Mouse (Mus musculus): ENCODE measurements around the gene Tmprss12. TPM values are rescaled to one million over a fixed set of nuclear protein-coding genes. Genes with fewer than 3 reads are reported as not detected.
"Not testable (repeated sequence)": the region's sequence is repeated elsewhere in the genome, so short reads cannot be mapped to it uniquely, and the experiment has no call there.

Gene Tmprss12
- total RNA-seq, 2 experiments from 2014 or later = not detected

GRCm38 (mm10) chr15:100271411-100271810 is 9.2 kb upstream of the Tmprss12 start:
- no peak for DNase-seq
- intact Hi-C loops (cut with DNase I) = no loop called here

GRCm38 (mm10) chr15:100273791-100274308 is 6.8 kb upstream of the Tmprss12 start:
- DNase-seq; intact Hi-C loops (cut with DNase I): not testable (repeated sequence)

DNA sequence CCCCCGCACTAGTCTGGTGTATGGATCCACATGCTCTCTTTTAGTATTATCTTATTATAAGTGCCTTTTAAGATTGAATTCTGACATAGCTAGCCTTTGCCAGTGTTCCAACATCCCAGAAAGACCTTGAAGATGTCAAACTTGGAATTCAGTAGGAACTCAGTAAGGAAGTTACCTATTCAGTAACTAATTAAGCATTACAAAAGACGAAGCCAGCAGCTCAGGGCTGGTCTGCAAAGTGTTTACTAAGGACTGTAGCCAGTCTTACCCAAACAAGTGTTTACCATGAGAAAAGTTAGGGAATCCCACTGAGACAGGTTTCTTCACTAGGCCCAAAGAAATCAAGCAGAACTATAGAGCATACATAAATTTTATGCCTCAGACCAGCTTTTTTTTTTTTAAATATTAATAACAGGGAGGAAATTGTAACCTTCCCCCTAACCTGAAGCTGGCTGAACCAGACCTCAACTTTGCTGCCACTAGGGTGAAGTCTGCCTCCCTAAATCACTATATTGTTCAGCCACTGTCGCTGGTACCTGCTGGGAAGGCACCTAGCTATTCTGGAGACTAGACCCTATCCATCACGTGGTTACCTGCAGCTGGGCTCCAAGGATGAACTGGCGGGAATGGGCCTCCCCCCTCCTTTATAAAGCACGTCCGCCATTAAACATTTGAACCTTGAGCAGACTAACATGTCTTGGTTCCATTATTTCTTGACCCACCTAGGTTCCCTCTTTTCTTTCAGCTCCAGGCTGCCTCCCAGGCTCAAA is 5.7 kb upstream of the Tmprss12 start:
- no peak for DNase-seq
- intact Hi-C loops (cut with DNase I) = no loop called here

DNA sequence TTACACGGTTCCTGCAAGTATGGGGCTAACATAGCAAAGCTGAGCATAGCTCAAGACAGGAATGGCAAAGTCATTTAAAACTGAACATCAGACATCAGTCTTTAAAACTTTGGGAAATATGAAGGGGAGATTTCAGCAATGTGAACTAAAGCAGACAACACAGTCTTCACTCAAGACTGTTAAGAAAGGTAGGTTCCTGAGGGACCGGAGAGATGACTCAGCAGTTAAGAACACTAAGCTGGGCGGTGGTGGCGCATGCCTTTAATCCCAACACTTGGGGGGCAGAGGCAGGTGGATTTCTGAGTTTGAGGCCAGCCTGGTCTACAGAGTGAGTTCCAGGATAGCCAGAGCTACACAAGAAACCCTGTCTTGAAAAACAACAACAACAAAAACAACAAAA is 4.2 kb upstream of the Tmprss12 start:
- no peak for DNase-seq
- intact Hi-C loops (cut with DNase I) = no loop called here

DNA sequence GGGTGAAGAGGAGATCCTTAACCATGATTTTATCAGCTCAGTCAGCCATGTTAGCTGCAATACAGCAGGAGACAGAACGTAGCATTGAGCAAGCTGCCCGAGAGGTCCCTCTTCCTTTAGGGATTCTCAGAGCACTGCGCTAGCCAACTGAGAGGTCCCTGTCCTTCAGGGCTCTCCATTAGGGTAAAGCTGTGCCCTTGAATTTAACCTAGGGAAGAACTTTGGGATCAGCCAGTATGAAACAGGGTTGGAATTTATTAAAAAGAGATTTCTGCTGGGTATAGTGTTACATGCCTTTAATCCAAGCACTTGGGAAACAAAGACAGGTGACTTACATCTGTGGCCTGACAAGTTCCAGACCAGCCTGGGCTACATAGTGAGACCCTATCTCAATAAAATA is 3.1 kb upstream of the Tmprss12 start:
- intact Hi-C loops (cut with DNase I) = no loop called here
- no peak for DNase-seq

- no peak for DNase-seq
- intact Hi-C loops (cut with DNase I) = no loop called here
Measured at GRCm38 (mm10) chr15:100288980-100289379, 8.3 kb downstream of the Tmprss12 start.

DNA sequence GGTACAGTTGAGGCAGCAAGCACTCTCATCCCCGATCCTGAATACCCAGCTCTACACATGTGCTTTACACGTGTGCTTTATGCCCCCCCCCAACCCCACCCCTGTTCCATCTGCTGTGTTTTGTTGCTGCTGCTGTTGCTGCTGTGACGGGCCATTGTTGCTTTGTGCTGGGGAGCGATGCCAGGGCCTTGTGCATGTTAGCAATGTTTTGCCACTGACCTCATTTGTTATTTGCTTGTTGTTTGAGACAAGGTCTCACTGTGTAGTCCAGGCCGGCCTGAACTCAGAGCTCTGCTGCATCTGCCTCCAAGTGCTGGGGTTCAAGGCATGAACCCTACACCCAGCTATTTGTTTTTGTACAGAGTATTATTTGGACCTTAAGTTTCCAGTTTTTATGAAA is 10.2 kb downstream of the Tmprss12 start:
- DNase-seq = no peak
- intact Hi-C loops (cut with DNase I) = no loop called here

DNA sequence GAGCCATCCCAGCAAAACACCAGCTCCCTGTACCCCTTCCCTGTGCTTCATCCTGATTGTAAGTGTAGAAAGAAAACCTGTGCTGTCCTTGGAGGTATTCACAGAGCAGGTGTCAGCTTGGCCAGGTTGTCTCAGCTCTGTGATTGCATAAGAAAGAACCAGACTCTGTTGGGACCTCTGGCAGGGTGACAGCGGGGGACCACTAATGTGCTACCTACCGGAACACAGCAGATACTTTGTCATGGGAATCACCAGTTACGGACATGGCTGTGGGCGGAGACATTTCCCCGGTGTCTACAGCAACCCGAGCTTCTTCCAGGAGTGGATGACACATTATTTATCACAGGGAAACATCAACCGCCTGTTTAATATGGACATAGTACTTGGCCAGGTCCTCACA is 11.7 kb downstream of the Tmprss12 start:
- intact Hi-C loops (cut with DNase I) = no loop called here
- DNase-seq = no peak

DNA sequence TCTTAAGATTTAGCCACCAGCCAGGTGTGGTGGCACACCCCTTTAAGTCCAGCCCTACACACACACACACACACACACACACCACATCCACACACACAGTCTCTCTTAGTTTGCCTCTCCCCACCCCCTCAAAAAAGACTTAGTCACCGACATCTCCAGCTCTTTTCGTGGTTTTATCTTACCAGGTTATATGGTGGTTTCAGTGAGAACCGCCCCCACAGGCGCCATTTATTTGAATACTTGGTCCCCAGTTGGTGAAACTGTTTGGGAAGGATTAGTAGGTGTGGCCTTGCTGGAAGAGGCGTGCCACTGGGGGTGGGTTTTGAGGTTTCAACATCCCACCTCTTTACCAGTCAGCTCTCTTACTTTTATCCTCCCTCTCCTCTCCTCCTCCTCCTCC is 17.2 kb downstream of the Tmprss12 start:
- DNase-seq = no peak
- intact Hi-C loops (cut with DNase I) = no loop called here

GRCm38 (mm10) chr15:100300499-100300898 is 19.9 kb downstream of the Tmprss12 start:
- intact Hi-C loops (cut with DNase I) = loop anchor here (5.0 kb wide), 1 partner anchor 278 kb away; no protein-coding TSS in a partner anchor

GRCm38 (mm10) chr15:100301556-100301955 is 20.9 kb downstream of the Tmprss12 start:
- no peak for DNase-seq
- intact Hi-C loops (cut with DNase I) = loop anchor here (5.0 kb wide), 1 partner anchor 279 kb away; no protein-coding TSS in a partner anchor

More at GRCm38 (mm10) chr15:100300499-100300898, 19.9 kb downstream of the Tmprss12 start:
- no peak for DNase-seq

GRCm38 (mm10) chr15:100303428-100304018 is 22.9 kb downstream of the Tmprss12 start:
- intact Hi-C loops (cut with DNase I) = loop anchor here (5.0 kb wide), 1 partner anchor 281 kb away; no protein-coding TSS in a partner anchor
- peak in 1 of 2 experiments; percentile 40 for DNase-seq

- DNase-seq = peak; percentile 87
- intact Hi-C loops (cut with DNase I) = loop anchor here (5.0 kb wide), 1 partner anchor 282 kb away; no protein-coding TSS in a partner anchor
Measured at GRCm38 (mm10) chr15:100304019-100304991, 23.7 kb downstream of the Tmprss12 start, which contains the start of gene Mettl7a1. Gene Mettl7a1, plus strand, starts transcription at chr15:100304140.

- intact Hi-C loops (cut with DNase I) = no loop called here
- DNase-seq = no peak
Measured at GRCm38 (mm10) chr15:100306201-100306600, 25.6 kb downstream of the Tmprss12 start.

DNA sequence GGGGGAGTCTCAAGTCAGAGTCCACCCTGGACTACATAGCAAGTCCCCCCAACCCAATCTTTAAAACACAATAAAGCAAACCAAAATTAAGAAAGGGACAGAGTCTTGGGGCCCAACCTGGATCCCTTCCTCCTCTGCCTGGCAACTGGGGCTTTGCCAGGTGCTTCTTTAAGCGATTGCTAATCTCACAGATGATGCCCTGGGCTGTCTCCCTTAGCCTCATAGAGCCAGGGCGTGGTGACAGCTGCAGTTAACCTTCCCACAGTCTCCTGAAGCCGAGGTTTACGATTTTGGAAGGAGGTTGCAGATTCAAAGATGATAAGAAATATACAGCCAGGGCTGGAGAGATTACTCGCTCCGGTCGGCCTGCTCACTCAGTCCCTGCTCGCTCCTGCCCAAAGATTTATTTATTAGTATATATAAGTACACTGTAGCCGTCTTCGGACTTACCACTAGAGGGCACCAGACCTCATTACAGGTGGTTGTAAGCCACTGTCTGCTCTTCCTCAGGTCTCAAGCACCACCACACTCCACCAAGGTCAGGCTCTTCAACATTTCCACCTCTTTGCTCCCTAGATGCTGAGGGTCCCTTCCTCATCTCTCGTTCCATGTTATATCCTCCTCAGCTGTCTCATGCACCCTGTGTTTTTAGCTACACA is 26.9 kb downstream of the Tmprss12 start:
- peak; percentile 26 to 32 for DNase-seq
- intact Hi-C loops (cut with DNase I) = not testable (repeated sequence)

DNA sequence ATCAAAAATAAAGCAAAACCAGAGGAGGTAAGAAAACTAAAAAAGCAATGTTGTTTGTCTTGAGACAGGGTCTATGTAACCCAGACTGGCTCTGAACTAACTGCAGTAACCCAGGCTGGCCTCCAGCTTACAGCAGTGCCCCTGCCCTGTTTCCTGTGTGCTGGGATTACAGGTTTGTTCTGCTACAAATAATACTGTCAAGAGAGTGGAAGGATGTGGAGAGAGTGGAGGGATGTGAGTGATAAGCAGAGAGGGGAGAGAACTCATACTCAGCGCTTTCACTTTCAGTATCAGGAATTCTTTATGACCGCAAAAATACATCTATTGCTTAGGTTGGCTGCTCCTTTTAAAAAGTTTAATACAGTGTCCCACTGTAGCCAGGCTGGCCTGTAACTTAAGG is 31.7 kb downstream of the Tmprss12 start:
- no peak for DNase-seq
- intact Hi-C loops (cut with DNase I) = no loop called here

- DNase-seq = no peak
- intact Hi-C loops (cut with DNase I) = no loop called here
Measured at GRCm38 (mm10) chr15:100314448-100315145, 34.0 kb downstream of the Tmprss12 start.

GRCm38 (mm10) chr15:100318014-100318671 is 37.5 kb downstream of the Tmprss12 start:
- DNase-seq = peak in 1 of 2 experiments; percentile 15
- intact Hi-C loops (cut with DNase I) = not testable (repeated sequence)

GRCm38 (mm10) chr15:100319884-100320283 is 39.2 kb downstream of the Tmprss12 start:
- intact Hi-C loops (cut with DNase I) = loop anchor here (5.0 kb wide), 2 partner anchors 47 to 53 kb away; no protein-coding TSS in a partner anchor
- DNase-seq = no peak
